Mouse (Mus musculus): ENCODE data around the gene Acot1.

Acot1 gene

DNA sequence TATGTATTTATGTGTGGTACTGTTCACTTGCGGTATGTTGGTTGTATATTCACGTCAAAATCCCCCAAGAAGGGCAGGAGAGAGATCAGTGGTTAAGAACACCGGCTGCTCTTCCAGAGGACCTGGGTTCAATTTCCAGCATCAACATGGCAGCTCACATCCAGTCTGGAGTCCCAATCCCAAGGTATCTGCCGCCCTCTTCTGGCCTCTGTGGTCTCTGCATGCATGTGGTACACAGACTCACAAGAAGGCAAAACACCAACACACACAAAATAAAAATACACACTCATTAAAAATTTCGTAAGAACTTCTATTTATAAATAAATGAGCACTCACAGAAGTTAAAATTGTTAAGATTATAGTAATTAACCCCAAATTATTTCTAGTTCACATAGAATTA lies 53.9 kb downstream of the Acot1 start:
- no peak for DNase-seq (ENCODE audit: low read depth, low spot score)

DNA sequence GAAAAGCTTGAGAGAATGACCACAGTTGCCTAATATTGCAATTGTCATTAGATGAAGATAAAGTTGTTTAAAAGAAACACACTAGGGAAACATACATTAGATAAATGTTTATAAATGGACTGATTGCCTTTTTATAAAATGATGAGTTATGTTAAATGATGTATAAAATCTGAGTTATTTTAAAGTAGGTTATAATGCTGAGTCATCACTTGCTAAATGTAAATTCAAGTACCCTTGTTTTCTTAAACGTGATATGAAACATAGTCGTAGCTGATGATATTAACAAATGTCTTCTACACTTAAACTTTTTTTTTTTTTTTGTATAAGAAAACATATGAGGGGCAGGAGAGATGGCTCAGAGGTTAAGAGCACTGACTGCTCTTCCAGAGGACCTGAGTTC lies 54.5 kb downstream of the Acot1 start:
- DNase-seq (ENCODE audit: low read depth, low spot score): no peak

DNA sequence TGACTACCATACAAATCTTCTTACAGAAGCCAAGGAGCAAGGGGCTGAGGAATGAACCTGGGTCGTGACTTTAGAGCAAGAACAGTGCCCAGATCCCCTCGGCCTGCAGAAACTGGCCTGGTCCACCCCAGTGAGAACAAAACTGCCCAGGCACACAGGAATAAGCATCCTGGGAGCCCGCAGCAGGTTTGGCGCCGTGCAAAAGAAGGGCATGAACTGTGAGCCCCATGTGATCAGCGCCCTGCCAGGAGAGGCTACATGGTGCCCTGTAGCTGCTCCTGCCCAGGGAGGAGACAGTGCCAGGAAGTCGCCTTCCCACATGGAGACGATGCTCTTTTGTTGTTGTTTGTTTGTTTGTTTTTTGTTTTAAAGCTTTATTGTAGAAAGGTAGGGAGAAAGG lies 55.3 kb downstream of the Acot1 start:
- no peak for DNase-seq (ENCODE audit: low read depth, low spot score)

DNA sequence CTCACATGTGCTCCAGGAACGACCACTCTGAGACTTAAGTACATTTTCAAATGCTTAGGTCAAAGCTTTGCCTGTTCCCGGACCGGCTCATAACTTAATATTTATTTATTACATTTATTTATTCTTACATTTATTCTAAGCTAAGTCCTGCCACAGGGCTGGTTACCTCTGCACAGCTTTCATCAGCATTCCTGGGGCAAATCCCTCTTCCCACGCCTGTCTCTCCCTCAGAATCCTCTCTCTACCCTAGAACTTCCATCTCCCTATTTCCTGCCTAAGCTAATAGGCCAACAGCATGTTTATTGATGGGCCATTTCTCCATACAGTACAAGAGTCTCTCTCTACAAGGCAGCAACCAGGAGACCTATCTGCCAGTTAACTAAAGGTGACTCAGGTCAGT lies 58.5 kb downstream of the Acot1 start:
- no peak for DNase-seq (ENCODE audit: low read depth, low spot score)
